Mouse (Mus musculus) cerebellum, adult 2 months (tissue): ENCODE data around the gene Osbpl10. TPM values are rescaled to one million over a fixed set of nuclear protein-coding genes. Genes with fewer than 3 reads are reported as not detected.

Experiments
- DNase-seq, 2 experiments: peaks; one replicate each; pipeline ENCODE4 v3.0.0; 2021
- H3K27ac ChIP-seq: fragments of 200-500 bp; 2 replicates; pipeline ENCODE4 v1.5.1; 2012; ENCODE audit warnings: low read length, control low read depth, inconsistent platforms; ENCODE audit not compliant: insufficient read depth
- H3K27me3 ChIP-seq: fragments of 200-500 bp; 2 replicates; pipeline ENCODE4 v1.6.1; 2012; ENCODE audit warnings: inconsistent platforms, mild to moderate bottlenecking, low read length, moderate library complexity; ENCODE audit not compliant: control insufficient read depth, insufficient read depth
- H3K4me1 ChIP-seq: fragments of 200-500 bp; 2 replicates; pipeline ENCODE4 v1.6.1; 2011; ENCODE audit warnings: low read length; ENCODE audit not compliant: control insufficient read depth, insufficient read depth
- H3K4me3 ChIP-seq: fragments of 200-500 bp; replicated peaks from 2 replicates; pipeline ENCODE3; 2011; ENCODE audit warnings: mild to moderate bottlenecking, low read depth, low read length, control low read depth; ENCODE audit not compliant: insufficient read depth
- CTCF ChIP-seq: fragments of 200-500 bp; IDR thresholded peaks from 2 replicates; pipeline ENCODE4 v1.5.1; 2011; ENCODE audit warnings: low read depth, mild to moderate bottlenecking, control low read depth, low read length, moderate library complexity, borderline replicate concordance; ENCODE audit not compliant: insufficient read depth
- POLR2A ChIP-seq: fragments of 200-500 bp; IDR thresholded peaks from 2 replicates; pipeline ENCODE4 v1.6.1; 2011; ENCODE audit warnings: low read length, control low read depth, borderline replicate concordance; ENCODE audit not compliant: insufficient read depth
- WGBS: fragments of 180-500 bp; shearing (Covaris S2); methylation state at CpG from one replicate; pipeline ENCODE4 v1.1.7; 2018; 5-methylcytosine and 5-hydroxymethylcytosine counted together
- polyA plus RNA-seq: library from polyadenylated mRNA; depleted of rRNA; stranded (reverse); fragments of >200 nt; gene quantifications from 2 replicates; pipeline ENCODE4 v1.2.3, GENCODE M21; 2012

Gene Osbpl10
- polyA plus RNA-seq, 1 experiment = 11.0 TPM

- no peak for DNase-seq
- peaks cover 3% of the 10 kb centered on the region; the same call in 1 of the 2 replicates for H3K4me1 ChIP-seq
- no peaks in the 10 kb centered on the region for H3K27me3 ChIP-seq
- TF ChIP-seq POLR2A = no peak
- TF ChIP-seq CTCF = no peak
- no peak overlapping the region for H3K4me3 ChIP-seq
- H3K27ac ChIP-seq = no peak overlapping the region
- WGBS = 72% methylated on average over 2 of the region's 2 CpGs
Observed at GRCm38 (mm10) chr9:114936687-114937086, 41.7 kb upstream of the Osbpl10 start.

- TF ChIP-seq CTCF (no peak), POLR2A (no peak)
- DNase-seq = no peak
- H3K4me3 ChIP-seq = no peak overlapping the region
- no peaks in the 10 kb centered on the region for H3K27me3 ChIP-seq
- WGBS = 79% methylated on average over 3 of the region's 3 CpGs
- no peaks in the 10 kb centered on the region for H3K4me1 ChIP-seq
- H3K27ac ChIP-seq = no peak overlapping the region
Observed at GRCm38 (mm10) chr9:114944642-114945041, 33.7 kb upstream of the Osbpl10 start.

- DNase-seq = no peak
- H3K27me3 ChIP-seq = no peaks in the 10 kb centered on the region
- H3K4me1 ChIP-seq = no peaks in the 10 kb centered on the region
- no peak overlapping the region for H3K27ac ChIP-seq
- TF ChIP-seq POLR2A = no peak
- 88% methylated on average over 6 of the region's 6 CpGs for WGBS
- no peak overlapping the region for H3K4me3 ChIP-seq
Observed at GRCm38 (mm10) chr9:114945576-114945975, 32.8 kb upstream of the Osbpl10 start.

GRCm38 (mm10) chr9:114948395-114948794, 30.0 kb upstream of the Osbpl10 start:
- WGBS = 64% methylated on average over 5 of the region's 5 CpGs

GRCm38 (mm10) chr9:114952866-114953265, 25.5 kb upstream of the Osbpl10 start:
- 17% methylated on average over 1 of the region's 1 CpGs for WGBS
- no peak for TF ChIP-seq CTCF
- TF ChIP-seq POLR2A = no peak
- DNase-seq = no peak
- Histone ChIP-seq H3K27ac (no peak overlapping the region), H3K27me3 (no peaks in the 10 kb centered on the region), H3K4me3 (no peak overlapping the region), H3K4me1 (no peaks in the 10 kb centered on the region)

More at GRCm38 (mm10) chr9:114948395-114948794, 30.0 kb upstream of the Osbpl10 start:
- Histone ChIP-seq H3K4me1 (no peaks in the 10 kb centered on the region), H3K4me3 (no peak overlapping the region), H3K27ac (no peak overlapping the region), H3K27me3 (no peaks in the 10 kb centered on the region)
- TF ChIP-seq CTCF = no peak
- no peak for TF ChIP-seq POLR2A
- DNase-seq = no peak

GRCm38 (mm10) chr9:114955340-114955739, 23.0 kb upstream of the Osbpl10 start:
- 94% methylated on average over 11 of the region's 11 CpGs for WGBS
- no peak overlapping the region for H3K4me3 ChIP-seq

GRCm38 (mm10) chr9:114956945-114957344, 21.4 kb upstream of the Osbpl10 start:
- no peak overlapping the region for H3K27ac ChIP-seq
- no peaks in the 10 kb centered on the region for H3K27me3 ChIP-seq
- peak; percentile 26 to 49 for DNase-seq
- H3K4me3 ChIP-seq = no peak overlapping the region
- peak; percentile 67 for TF ChIP-seq CTCF
- no peak for TF ChIP-seq POLR2A
- H3K4me1 ChIP-seq = no peaks in the 10 kb centered on the region
- 42% methylated on average over 5 of the region's 5 CpGs for WGBS

More at GRCm38 (mm10) chr9:114955340-114955739, 23.0 kb upstream of the Osbpl10 start:
- no peak for DNase-seq
- Histone ChIP-seq H3K27ac (no peak overlapping the region), H3K27me3 (no peaks in the 10 kb centered on the region), H3K4me1 (no peaks in the 10 kb centered on the region)
- TF ChIP-seq CTCF = no peak
- no peak for TF ChIP-seq POLR2A

- Histone ChIP-seq H3K4me1 (no peaks in the 10 kb centered on the region), H3K4me3 (no peak overlapping the region), H3K27ac (no peak overlapping the region), H3K27me3 (no peaks in the 10 kb centered on the region)
- WGBS = 54% methylated on average over 4 of the region's 4 CpGs
- DNase-seq = no peak
- TF ChIP-seq CTCF (no peak), POLR2A (no peak)
Observed at GRCm38 (mm10) chr9:114960043-114960789, 18.2 kb upstream of the Osbpl10 start.
